Mouse (Mus musculus): Measurements from ENCODE around the gene Lrrk2. TPM values are rescaled to one million over a fixed set of nuclear protein-coding genes. Genes with fewer than 3 reads are reported as not detected.
"Not testable (repeated sequence)": the region's sequence is repeated elsewhere in the genome, so short reads cannot be mapped to it uniquely, and the experiment has no call there.

The Lrrk2 gene
- total RNA-seq, 2 experiments from 2014 or later, result 15.0 to 18.0 TPM

DNA sequence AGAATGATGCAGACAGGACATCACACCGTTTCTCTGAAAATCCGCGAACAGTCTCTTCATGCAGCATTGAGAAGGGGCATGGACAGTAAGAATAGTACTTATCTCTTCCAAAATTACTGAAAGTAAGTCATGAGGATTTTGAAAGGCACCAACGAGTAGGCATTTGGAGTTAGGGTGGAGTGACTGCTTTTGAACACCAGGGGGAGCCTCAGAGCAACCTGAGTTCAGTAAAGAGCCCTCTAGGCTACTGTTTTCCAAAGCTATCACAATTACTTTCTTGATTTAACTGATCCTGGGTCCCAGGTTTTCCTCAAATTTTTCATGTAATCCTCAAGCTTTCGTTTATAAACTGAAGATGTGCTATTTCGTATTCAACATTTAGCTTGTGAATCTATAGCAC is 108.2 kb downstream of the Lrrk2 start:
- peak; percentile 16 to 55 for DNase-seq (ENCODE audit: extremely low spot score in 1 of 2, low spot score in 1 of 2)

DNA sequence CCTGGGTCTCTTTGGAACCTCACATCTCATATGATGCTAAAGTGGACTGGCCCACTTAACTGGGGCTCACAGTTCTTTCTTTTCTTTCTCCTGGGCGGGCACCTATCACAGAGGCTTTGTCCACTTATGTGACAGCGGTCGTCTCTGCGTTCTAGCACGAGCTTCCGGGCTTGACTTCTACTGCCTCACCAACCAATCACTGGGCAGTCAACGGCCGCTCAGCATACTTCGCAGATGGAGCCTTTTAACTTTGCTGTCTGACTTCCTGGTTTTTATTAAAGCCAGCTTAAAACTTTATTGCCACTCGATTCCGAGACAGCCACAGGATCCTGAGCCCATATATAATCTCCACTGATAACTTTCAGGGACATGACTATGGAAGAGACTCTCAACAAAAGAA is 115.4 kb downstream of the Lrrk2 start:
- no peak for DNase-seq (ENCODE audit: extremely low spot score in 1 of 2, low spot score in 1 of 2)

DNA sequence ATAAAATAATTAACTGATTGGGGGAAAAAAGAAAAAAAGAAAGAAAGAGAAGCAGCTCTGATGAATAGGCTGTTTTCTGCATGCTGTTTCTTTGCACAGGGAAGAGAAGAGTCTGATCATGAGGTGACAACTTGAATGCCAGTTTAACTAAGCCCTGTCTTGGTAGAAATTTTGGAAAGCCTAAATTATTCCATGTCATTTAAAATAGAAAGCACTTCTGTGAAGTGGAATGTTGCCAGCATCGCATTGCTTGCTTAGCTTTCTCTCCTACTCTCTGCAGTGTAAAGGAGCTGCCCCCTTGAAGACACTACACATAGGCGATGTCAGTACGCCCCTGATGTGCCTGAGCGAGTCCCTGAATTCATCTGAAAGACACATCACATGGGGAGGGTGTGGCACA is 133.5 kb downstream of the Lrrk2 start:
- DNase-seq (ENCODE audit: extremely low spot score in 1 of 2, low spot score in 1 of 2), result no peak

DNA sequence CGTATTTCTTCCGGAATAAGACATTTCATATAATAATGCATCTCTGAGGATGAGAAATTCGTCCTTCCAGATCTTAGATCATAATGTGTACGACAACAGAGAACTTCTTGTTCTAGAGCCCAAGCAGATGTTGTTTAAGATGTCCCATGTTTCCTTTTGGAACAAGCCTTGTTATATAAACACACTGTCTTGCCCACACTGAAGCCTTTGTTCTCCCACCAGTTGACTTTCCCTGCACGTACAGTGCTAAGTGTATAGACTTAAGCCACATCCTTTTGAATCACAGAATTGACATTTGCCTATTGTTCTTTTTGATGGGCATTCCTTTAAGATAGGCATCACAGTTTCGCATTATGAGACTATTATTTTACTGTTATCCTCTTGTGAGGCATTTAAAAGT is 162.3 kb downstream of the Lrrk2 start:
- no peak for DNase-seq (ENCODE audit: extremely low spot score in 1 of 2, low spot score in 1 of 2)

DNA sequence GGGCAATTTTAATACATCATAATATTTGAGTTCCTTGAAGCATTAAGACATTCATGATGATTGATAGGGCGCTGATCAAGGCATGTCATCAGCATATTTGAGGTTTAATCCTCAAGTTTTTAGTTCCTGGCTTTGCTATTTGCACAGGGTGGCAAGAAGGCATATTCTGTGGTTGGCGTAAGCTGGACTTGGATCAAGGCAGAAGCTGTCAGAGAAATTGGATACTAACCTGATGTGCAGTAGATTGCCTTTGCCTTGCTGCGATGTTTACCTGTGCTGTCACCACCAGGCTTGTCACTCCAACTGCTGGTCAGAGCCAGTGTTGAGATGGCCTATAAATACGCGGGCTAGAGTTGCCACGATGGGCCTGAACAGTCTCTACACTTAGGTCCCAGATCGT is 165.0 kb downstream of the Lrrk2 start, which contains the start of gene Smgc:
TSS of gene Smgc (plus strand) at position 301 of the 400 bp plus-strand sequence.
- DNase-seq (ENCODE audit: extremely low spot score in 1 of 2, low spot score in 1 of 2), result no peak

DNA sequence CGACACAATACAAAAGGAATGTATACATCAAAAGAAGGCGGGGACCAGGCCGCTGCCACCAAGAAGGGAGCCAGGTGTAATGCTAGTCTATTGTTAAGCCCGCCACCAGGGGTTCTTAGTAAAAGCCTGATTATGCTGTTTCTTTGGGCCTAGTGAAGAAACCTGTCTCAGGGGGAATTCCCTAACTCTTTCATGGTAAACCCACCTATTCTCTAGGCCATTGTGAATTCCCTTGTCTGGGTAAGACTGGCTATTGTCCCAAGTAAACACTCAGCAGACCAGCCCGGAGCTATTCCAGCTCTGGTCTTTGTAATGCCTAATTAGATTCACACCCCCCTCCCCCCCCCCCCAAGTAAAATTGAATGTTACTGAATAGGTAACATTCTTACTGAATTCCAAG is 191.2 kb downstream of the Lrrk2 start:
- not testable (repeated sequence) for DNase-seq (ENCODE audit: extremely low spot score in 1 of 2, low spot score in 1 of 2)

Other genes starting within 250 kb of the Lrrk2 start
- gene Slc2a13, start 99.9 kb upstream of the Lrrk2 start, total RNA-seq (2021), result 10 to 100 TPM; 66.9 to 71.3 TPM
- not detected for gene Smgc, start 165.1 kb downstream of the Lrrk2 start, total RNA-seq (2021)

Data from layer of hippocampus, postnatal 25 days (tissue).